Mouse (Mus musculus) midbrain, embryonic 16.5 days (tissue): ENCODE measurements around the gene Nr2f1. TPM values are rescaled to one million over a fixed set of nuclear protein-coding genes. Genes with fewer than 3 reads are reported as not detected.

Experiments
- ATAC-seq: fragments of 200-750 bp; cut with Nextera tagmentation; 2 replicates; pipeline ENCODE4 v1.8.0; 2017; ENCODE audit warnings: moderate TSS enrichment
- H3K27ac ChIP-seq: fragments of 300-500 bp; sonication (generic); 2 replicates; pipeline ENCODE4 v1.5.1; 2014; ENCODE audit warnings: mild to moderate bottlenecking, low read length, mixed read lengths
- H3K27me3 ChIP-seq: fragments of 300-500 bp; sonication (generic); 2 replicates; pipeline ENCODE4 v1.6.1; 2014; ENCODE audit warnings: low read depth, low read length, mixed read lengths; ENCODE audit not compliant: control insufficient read depth, insufficient read depth
- H3K36me3 ChIP-seq: fragments of 300-500 bp; sonication (generic); 2 replicates; pipeline ENCODE4 v1.6.1; 2014; ENCODE audit warnings: mild to moderate bottlenecking, low read length, moderate library complexity, mixed read lengths; ENCODE audit not compliant: control insufficient read depth, insufficient read depth
- H3K4me1 ChIP-seq: fragments of 300-500 bp; sonication (generic); 2 replicates; pipeline ENCODE4 v1.6.1; 2014; ENCODE audit warnings: mild to moderate bottlenecking, low read length, mixed read lengths; ENCODE audit not compliant: control insufficient read depth, insufficient read depth
- H3K4me2 ChIP-seq: fragments of 300-500 bp; sonication (generic); 2 replicates; pipeline ENCODE4 v1.6.1; 2014; ENCODE audit warnings: mild to moderate bottlenecking, low read length, mixed read lengths
- H3K4me3 ChIP-seq: fragments of 300-500 bp; sonication (generic); 2 replicates; pipeline ENCODE4 v1.5.1; 2014; ENCODE audit warnings: low read depth, mild to moderate bottlenecking, low read length, moderate library complexity, mixed read lengths
- H3K9ac ChIP-seq: fragments of 300-500 bp; sonication (generic); 2 replicates; pipeline ENCODE4 v1.6.1; 2014; ENCODE audit warnings: low read depth, low read length, mixed read lengths
- H3K9me3 ChIP-seq: fragments of 300-500 bp; sonication (generic); replicated peaks from 2 replicates; pipeline ENCODE4 v1.6.1; 2014; ENCODE audit warnings: mild to moderate bottlenecking, low read length, mixed read lengths; ENCODE audit not compliant: control insufficient read depth, poor library complexity, severe bottlenecking
- WGBS: fragments of 180-500 bp; shearing (Covaris S2); extraction: QIAGEN DNeasy Blood & Tissue Kit; methylation state at CpG from one replicate; pipeline ENCODE4 v1.1.7; 2014; 5-methylcytosine and 5-hydroxymethylcytosine counted together
- polyA plus RNA-seq: library from polyadenylated mRNA; unstranded; fragments of >200 nt; fragmentation: Nextera tagmentation; extraction: Ambion mirVana; gene quantifications from 2 replicates; pipeline ENCODE4 v1.2.1, GENCODE M21; 2015

Gene Nr2f1
- polyA plus RNA-seq, 1 experiment from 2014 or later, result 46.0 TPM

GRCm38 (mm10) chr13:78178771-78179170 is 20.8 kb downstream of the Nr2f1 start:
- peak overlapping the region; percentile 41 for H3K4me3 ChIP-seq
- H3K9ac ChIP-seq, result peak overlapping the region; percentile 64; the same call in 1 of the 2 replicates
- H3K27me3 ChIP-seq, result peaks cover 16% of the 10 kb centered on the region
- 12% methylated on average over 5 of the region's 5 CpGs for WGBS
- H3K27ac ChIP-seq, result peak overlapping the region; percentile 82
- H3K9me3 ChIP-seq, result no peaks in the 10 kb centered on the region
- no peak for ATAC-seq
- H3K36me3 ChIP-seq, result no peaks in the 10 kb centered on the region
- H3K4me1 ChIP-seq, result peaks cover 15% of the 10 kb centered on the region; the same call in 1 of the 2 replicates
- H3K4me2 ChIP-seq, result peak overlapping the region; percentile 64

- Histone ChIP-seq H3K4me2 (no peak overlapping the region; the same call in 1 of the 2 replicates), H3K27ac (peak overlapping the region; percentile 55; the same call in 1 of the 2 replicates), H3K4me1 (peaks cover 15% of the 10 kb centered on the region; the same call in 1 of the 2 replicates), H3K27me3 (peaks cover 19% of the 10 kb centered on the region), H3K9me3 (no peaks in the 10 kb centered on the region), H3K36me3 (no peaks in the 10 kb centered on the region), H3K9ac (no peak overlapping the region), H3K4me3 (no peak overlapping the region; the same call in 1 of the 2 replicates)
- 14% methylated on average over 1 of the region's 1 CpGs for WGBS
- ATAC-seq, result no peak
These were observed 21.5 kb downstream of the Nr2f1 start for GRCm38 (mm10) chr13:78178021-78178420.

- Histone ChIP-seq H3K27ac (peak overlapping the region; percentile 55; the same call in 1 of the 2 replicates), H3K4me3 (no peak overlapping the region), H3K4me2 (no peak overlapping the region; the same call in 1 of the 2 replicates)
These were observed 22.1 kb downstream of the Nr2f1 start for GRCm38 (mm10) chr13:78177381-78177950.

GRCm38 (mm10) chr13:78175821-78176380 is 23.7 kb downstream of the Nr2f1 start:
- ATAC-seq, result peak; percentile 22; the same call in 1 of the 2 replicates
- H3K4me3 ChIP-seq, result peak overlapping the region; percentile 8; the same call in 1 of the 2 replicates
- WGBS, result under 1% methylated on average over 8 of the region's 8 CpGs
- peaks cover 23% of the 10 kb centered on the region for H3K27me3 ChIP-seq
- H3K27ac ChIP-seq, result peak overlapping the region; percentile 69
- H3K4me1 ChIP-seq, result peaks cover 9% of the 10 kb centered on the region; the same call in 1 of the 2 replicates
- H3K36me3 ChIP-seq, result no peaks in the 10 kb centered on the region
- peak overlapping the region; percentile 37 for H3K4me2 ChIP-seq
- no peaks in the 10 kb centered on the region for H3K9me3 ChIP-seq
- H3K9ac ChIP-seq, result peak overlapping the region; percentile 16; the same call in 1 of the 2 replicates

More at GRCm38 (mm10) chr13:78177381-78177950, 22.1 kb downstream of the Nr2f1 start:
- peaks cover 15% of the 10 kb centered on the region; the same call in 1 of the 2 replicates for H3K4me1 ChIP-seq
- peaks cover 23% of the 10 kb centered on the region for H3K27me3 ChIP-seq
- H3K9ac ChIP-seq, result no peak overlapping the region
- WGBS, result 27% methylated on average over 5 of the region's 5 CpGs
- H3K9me3 ChIP-seq, result no peaks in the 10 kb centered on the region
- ATAC-seq, result no peak
- no peaks in the 10 kb centered on the region for H3K36me3 ChIP-seq

- H3K4me2 ChIP-seq, result no peak overlapping the region
- peaks cover 6% of the 10 kb centered on the region; the same call in 1 of the 2 replicates for H3K4me1 ChIP-seq
- 17% methylated on average over 1 of the region's 1 CpGs for WGBS
- no peaks in the 10 kb centered on the region for H3K9me3 ChIP-seq
- H3K36me3 ChIP-seq, result no peaks in the 10 kb centered on the region
- H3K4me3 ChIP-seq, result no peak overlapping the region
- peaks cover 27% of the 10 kb centered on the region for H3K27me3 ChIP-seq
- H3K27ac ChIP-seq, result no peak overlapping the region
- H3K9ac ChIP-seq, result no peak overlapping the region
- ATAC-seq, result no peak
These were observed 24.7 kb downstream of the Nr2f1 start for GRCm38 (mm10) chr13:78174891-78175290.

GRCm38 (mm10) chr13:78174191-78174590 is 25.4 kb downstream of the Nr2f1 start:
- peaks cover 2% of the 10 kb centered on the region; the same call in 1 of the 2 replicates for H3K4me1 ChIP-seq
- H3K9ac ChIP-seq, result no peak overlapping the region
- ATAC-seq, result no peak
- H3K9me3 ChIP-seq, result no peaks in the 10 kb centered on the region
- H3K27me3 ChIP-seq, result peaks cover 32% of the 10 kb centered on the region
- no peak overlapping the region for H3K4me3 ChIP-seq
- no peaks in the 10 kb centered on the region for H3K36me3 ChIP-seq
- no peak overlapping the region for H3K27ac ChIP-seq
- 13% methylated on average over 3 of the region's 3 CpGs for WGBS
- no peak overlapping the region for H3K4me2 ChIP-seq

GRCm38 (mm10) chr13:78172861-78173260 is 26.7 kb downstream of the Nr2f1 start:
- WGBS, result 19% methylated on average over 3 of the region's 3 CpGs
- ATAC-seq, result no peak
- no peaks in the 10 kb centered on the region for H3K9me3 ChIP-seq
- H3K36me3 ChIP-seq, result no peaks in the 10 kb centered on the region
- H3K4me1 ChIP-seq, result no peaks in the 10 kb centered on the region
- H3K27me3 ChIP-seq, result peaks cover 30% of the 10 kb centered on the region
- no peak overlapping the region for H3K9ac ChIP-seq
- peak overlapping the region; percentile 47; the same call in 1 of the 2 replicates for H3K4me2 ChIP-seq
- no peak overlapping the region for H3K4me3 ChIP-seq
- no peak overlapping the region for H3K27ac ChIP-seq

GRCm38 (mm10) chr13:78171984-78172636 is 27.4 kb downstream of the Nr2f1 start:
- Histone ChIP-seq H3K36me3 (no peaks in the 10 kb centered on the region), H3K9me3 (no peaks in the 10 kb centered on the region), H3K27me3 (peaks cover 32% of the 10 kb centered on the region), H3K9ac (no peak overlapping the region), H3K4me2 (peak overlapping the region; percentile 47), H3K27ac (peak overlapping the region; percentile 68), H3K4me3 (peak overlapping the region; percentile 3), H3K4me1 (no peaks in the 10 kb centered on the region)
- no peak for ATAC-seq
- WGBS, result 3% methylated on average over 17 of the region's 17 CpGs
